Mouse (Mus musculus): ENCODE results near the gene Gm20696. TPM values are rescaled to one million over a fixed set of nuclear protein-coding genes. Genes with fewer than 3 reads are reported as not detected.

Gene Gm20696
- polyA plus RNA-seq, 1 experiment from 2014 or later: 2.6 TPM

DNA sequence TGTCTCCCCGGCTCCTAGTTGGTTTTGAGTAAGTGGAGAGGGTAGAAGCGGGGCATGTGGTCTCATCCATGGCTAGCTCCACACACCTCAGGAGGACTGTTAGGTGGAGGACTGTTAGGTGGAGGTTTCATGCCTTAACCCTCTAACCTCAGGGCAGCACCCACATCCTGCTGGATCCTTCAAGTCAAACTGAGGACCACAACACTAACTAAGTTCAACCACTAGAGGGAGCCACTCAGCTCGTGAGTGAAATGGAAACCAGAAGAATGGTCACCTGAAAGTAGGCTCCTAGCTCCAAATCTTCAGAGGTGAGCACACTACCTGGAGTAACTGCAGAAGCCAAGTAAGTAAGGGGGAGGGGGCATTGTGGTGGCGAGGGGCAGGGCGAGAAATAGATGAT is 18.3 kb upstream of the Gm20696 start:
- H3K4me2 ChIP-seq: no peak overlapping the region
- ATAC-seq (ENCODE audit: insufficient number of reproducible peaks, low FRiP score): no peak
- H3K4me3 ChIP-seq: no peak overlapping the region
- no peaks in the 10 kb centered on the region for H3K36me3 ChIP-seq
- peaks cover 5% of the 10 kb centered on the region for H3K27me3 ChIP-seq (replicated peaks)
- no peak overlapping the region for H3K27ac ChIP-seq (ENCODE audit: poor library complexity, severe bottlenecking)
- H3K4me1 ChIP-seq (replicated peaks): no peaks in the 10 kb centered on the region
- WGBS: 51% methylated on average over 5 of the region's 5 CpGs
- 0 out of 2 replicates have a peak, but pooled peaks cover 2% of the 10 kb centered on the region for H3K9me3 ChIP-seq (replicated peaks)
- no peak overlapping the region for H3K9ac ChIP-seq

DNA sequence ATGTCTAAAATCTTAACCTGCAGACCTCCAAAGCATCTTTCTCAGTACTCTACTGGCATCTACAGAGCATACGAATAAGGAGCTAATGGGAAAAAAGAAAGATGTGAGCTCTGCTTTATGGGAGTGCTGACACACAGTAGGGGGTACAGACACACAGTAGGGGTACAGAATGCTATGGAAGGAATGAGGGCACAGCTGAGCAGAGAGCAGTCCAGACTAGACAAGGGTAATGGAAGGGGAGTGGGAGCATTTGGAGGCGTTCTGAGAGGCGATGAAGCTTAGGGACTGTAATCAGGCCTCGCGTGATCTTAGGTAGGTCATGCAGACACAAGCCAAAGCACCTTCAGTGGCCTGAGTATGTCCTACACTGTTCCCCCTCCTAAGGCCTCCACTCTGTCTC is 17.4 kb upstream of the Gm20696 start:
- no peak for ATAC-seq (ENCODE audit: insufficient number of reproducible peaks, low FRiP score)
- H3K36me3 ChIP-seq: no peaks in the 10 kb centered on the region
- no peaks in the 10 kb centered on the region for H3K4me1 ChIP-seq (replicated peaks)
- H3K9me3 ChIP-seq (replicated peaks): 0 out of 2 replicates have a peak, but pooled peaks cover 2% of the 10 kb centered on the region
- no peaks in the 10 kb centered on the region; the same call in 1 of the 2 replicates for H3K27me3 ChIP-seq (replicated peaks)
- no peak overlapping the region for H3K4me2 ChIP-seq
- H3K4me3 ChIP-seq: no peak overlapping the region
- no peak overlapping the region for H3K27ac ChIP-seq (ENCODE audit: poor library complexity, severe bottlenecking)
- WGBS: 82% methylated on average over 5 of the region's 5 CpGs
- no peak overlapping the region for H3K9ac ChIP-seq

DNA sequence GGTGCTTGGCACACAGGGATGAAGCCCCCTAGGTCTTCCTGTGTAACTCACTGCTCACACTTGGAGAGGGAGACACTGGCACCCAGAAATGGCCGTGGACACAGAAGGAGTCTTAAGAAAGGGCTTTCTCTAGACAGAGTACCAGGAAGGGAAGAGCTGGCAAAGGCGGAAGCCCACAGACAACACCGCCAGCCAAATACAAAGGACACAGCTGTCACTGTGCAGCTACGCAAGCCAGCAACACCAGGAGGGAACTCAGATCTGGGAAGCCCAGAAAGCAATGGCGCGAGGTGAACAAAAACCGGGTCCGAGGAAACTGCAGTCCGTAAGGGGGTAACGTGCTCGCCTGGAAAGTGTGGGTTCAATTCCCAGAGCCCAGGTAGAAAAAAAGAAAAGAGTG is 11.5 kb upstream of the Gm20696 start:
- Histone ChIP-seq H3K4me3 (no peak overlapping the region), H3K27me3 (replicated peaks) (no peaks in the 10 kb centered on the region), H3K4me1 (replicated peaks) (no peaks in the 10 kb centered on the region), H3K4me2 (no peak overlapping the region), H3K27ac (ENCODE audit: poor library complexity, severe bottlenecking) (no peak overlapping the region), H3K9me3 (replicated peaks) (no peaks in the 10 kb centered on the region), H3K36me3 (no peaks in the 10 kb centered on the region), H3K9ac (no peak overlapping the region)
- 75% methylated on average over 11 of the region's 11 CpGs for WGBS
- no peak for ATAC-seq (ENCODE audit: insufficient number of reproducible peaks, low FRiP score)

DNA sequence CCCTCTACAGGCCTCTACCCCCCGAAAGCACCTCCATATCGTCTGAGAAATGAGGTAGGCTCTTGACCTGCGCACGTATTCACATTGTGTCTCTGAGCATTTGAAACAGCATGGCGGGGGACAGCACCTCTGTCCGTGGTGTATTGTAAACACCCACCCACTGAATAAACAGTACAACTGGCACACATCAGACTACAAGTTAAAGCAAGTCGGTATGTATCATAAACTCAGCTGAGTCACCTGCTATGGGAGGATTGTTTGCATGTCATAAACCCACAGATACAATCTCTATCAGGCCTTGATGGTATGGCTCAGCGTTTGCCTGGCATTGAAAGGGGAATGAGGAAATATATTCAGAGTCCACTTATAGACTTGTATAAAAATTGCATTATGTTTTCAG is 10.7 kb upstream of the Gm20696 start:
- Histone ChIP-seq H3K4me3 (no peak overlapping the region), H3K36me3 (no peaks in the 10 kb centered on the region), H3K9ac (no peak overlapping the region), H3K9me3 (replicated peaks) (no peaks in the 10 kb centered on the region), H3K4me2 (no peak overlapping the region), H3K27ac (ENCODE audit: poor library complexity, severe bottlenecking) (no peak overlapping the region), H3K4me1 (replicated peaks) (no peaks in the 10 kb centered on the region), H3K27me3 (replicated peaks) (no peaks in the 10 kb centered on the region)
- no peak for ATAC-seq (ENCODE audit: insufficient number of reproducible peaks, low FRiP score)
- WGBS: 80% methylated on average over 8 of the region's 8 CpGs

GRCm38 (mm10) chr6:99674482-99674881 is 7.9 kb upstream of the Gm20696 start:
- WGBS: 78% methylated on average over 4 of the region's 4 CpGs
- H3K27me3 ChIP-seq (replicated peaks): 0 out of 2 replicates have a peak, but pooled peaks cover 2% of the 10 kb centered on the region
- no peaks in the 10 kb centered on the region for H3K4me1 ChIP-seq (replicated peaks)
- no peaks in the 10 kb centered on the region for H3K9me3 ChIP-seq (replicated peaks)
- ATAC-seq (ENCODE audit: insufficient number of reproducible peaks, low FRiP score): no peak
- no peak overlapping the region for H3K4me3 ChIP-seq
- no peak overlapping the region for H3K9ac ChIP-seq
- H3K4me2 ChIP-seq: no peak overlapping the region
- H3K27ac ChIP-seq (ENCODE audit: poor library complexity, severe bottlenecking): no peak overlapping the region
- no peaks in the 10 kb centered on the region for H3K36me3 ChIP-seq

DNA sequence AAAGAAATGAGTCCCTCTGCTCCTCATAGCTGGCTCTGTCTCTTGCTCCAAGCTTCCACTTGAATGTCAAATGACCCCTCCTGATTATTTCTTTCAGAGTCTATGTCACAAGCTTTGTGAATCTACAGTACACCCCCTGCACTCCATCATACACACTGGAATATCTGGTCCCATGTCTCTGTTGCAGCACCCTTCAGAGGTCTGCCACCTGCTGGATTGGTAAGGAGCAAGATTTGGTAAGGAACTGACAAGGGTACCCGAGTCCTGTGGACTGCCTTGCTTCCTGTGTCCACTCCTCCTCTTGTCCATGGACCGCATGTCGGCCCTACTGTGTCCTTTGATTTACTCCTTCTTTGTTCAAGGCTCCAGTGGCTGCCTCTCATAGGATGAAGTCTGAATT is 5.2 kb upstream of the Gm20696 start:
- H3K4me1 ChIP-seq (replicated peaks): peaks cover 13% of the 10 kb centered on the region; the same call in 1 of the 2 replicates
- WGBS: 55% methylated on average over 3 of the region's 3 CpGs
- H3K27me3 ChIP-seq (replicated peaks): peaks cover 19% of the 10 kb centered on the region; the same call in 1 of the 2 replicates
- H3K36me3 ChIP-seq: no peaks in the 10 kb centered on the region
- H3K27ac ChIP-seq (ENCODE audit: poor library complexity, severe bottlenecking): no peak overlapping the region
- H3K4me2 ChIP-seq: no peak overlapping the region
- no peak overlapping the region for H3K4me3 ChIP-seq
- no peak overlapping the region for H3K9ac ChIP-seq
- H3K9me3 ChIP-seq (replicated peaks): no peaks in the 10 kb centered on the region
- no peak for ATAC-seq (ENCODE audit: insufficient number of reproducible peaks, low FRiP score)

DNA sequence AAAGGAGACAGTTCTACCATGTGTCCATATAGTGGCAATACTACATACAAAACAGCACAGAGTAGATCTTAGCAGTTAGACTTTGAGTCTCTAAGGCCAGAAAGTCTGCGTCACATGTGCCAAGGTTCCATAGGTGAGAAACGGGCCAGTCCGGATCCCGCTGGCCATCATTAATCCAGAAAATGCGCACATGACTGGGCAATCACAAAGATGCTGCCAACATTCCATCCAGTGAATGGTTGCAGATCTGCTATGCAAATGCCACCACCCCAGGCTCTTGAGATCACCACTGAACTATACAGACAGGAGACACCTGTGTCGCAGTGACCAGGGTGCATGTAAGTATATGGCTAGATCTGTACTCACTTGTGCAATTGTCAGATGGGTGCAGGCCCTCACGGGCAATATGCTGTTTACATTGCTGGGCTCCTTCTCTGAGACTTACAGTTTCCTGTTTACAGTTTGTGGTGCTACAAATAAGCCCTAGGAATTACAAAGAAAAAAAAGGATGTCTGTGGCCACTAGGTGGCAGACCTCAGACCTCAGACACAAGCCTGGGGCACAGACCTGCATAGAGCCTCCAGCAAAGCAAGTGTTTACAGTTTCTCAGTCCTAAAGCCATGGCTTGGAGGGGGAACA is 4.0 kb upstream of the Gm20696 start:
- Histone ChIP-seq H3K4me1 (replicated peaks) (peaks cover 18% of the 10 kb centered on the region; the same call in 1 of the 2 replicates), H3K27ac (ENCODE audit: poor library complexity, severe bottlenecking) (no peak overlapping the region), H3K9ac (no peak overlapping the region), H3K27me3 (replicated peaks) (peaks cover 19% of the 10 kb centered on the region; the same call in 1 of the 2 replicates), H3K4me2 (no peak overlapping the region), H3K9me3 (replicated peaks) (no peaks in the 10 kb centered on the region), H3K36me3 (no peaks in the 10 kb centered on the region), H3K4me3 (no peak overlapping the region)
- WGBS: 73% methylated on average over 7 of the region's 7 CpGs
- ATAC-seq (ENCODE audit: insufficient number of reproducible peaks, low FRiP score): no peak

DNA sequence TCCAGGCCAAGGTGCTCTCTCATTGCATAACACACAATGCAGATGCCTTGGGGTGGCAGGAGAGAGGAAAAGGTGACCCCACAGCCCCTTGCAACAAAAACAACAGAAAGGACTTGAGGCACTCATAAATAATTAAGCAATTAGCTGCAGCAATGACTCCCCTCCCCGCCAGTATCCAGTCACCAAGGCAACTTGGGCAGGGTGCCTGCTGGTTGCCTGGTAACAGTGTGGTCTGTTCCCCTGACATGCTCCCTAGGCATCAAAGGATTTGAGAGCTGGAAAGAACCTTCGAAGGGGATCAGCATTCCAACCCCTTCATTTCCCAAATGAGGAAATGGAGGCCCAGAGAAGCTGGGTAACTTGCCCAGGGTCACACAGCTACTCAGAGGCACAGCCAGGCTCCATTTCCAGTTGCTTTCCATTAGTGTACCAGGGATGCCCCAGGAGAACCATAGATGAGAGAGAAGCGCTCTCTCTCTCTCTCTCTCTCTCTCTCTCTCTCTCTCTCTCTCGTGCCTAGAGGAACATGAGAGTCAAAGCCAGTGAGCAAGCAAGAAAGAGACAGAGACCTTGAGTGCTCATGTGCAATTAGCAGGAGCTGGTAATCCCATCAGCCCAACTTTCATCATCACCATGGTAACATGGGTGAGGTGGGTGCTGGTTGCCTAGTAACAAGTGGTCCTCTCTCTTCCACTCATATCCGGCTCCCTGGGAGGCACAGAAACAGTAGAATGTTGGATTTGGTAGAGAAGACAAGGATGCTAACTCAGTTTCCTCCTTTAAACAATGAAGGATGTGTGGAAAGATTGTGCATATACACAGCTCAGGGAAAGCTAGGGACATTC is 3.1 kb upstream of the Gm20696 start:
- Histone ChIP-seq H3K27ac (ENCODE audit: poor library complexity, severe bottlenecking) (no peak overlapping the region), H3K4me2 (no peak overlapping the region), H3K27me3 (replicated peaks) (peaks cover 25% of the 10 kb centered on the region)

GRCm38 (mm10) chr6:99667290-99667689 is 693 bp upstream of the Gm20696 start:
- no peak for ATAC-seq (ENCODE audit: insufficient number of reproducible peaks, low FRiP score)

More for the DNA sequence above, 3.1 kb upstream of the Gm20696 start:
- H3K4me3 ChIP-seq: no peak overlapping the region
- ATAC-seq (ENCODE audit: insufficient number of reproducible peaks, low FRiP score): no peak
- no peaks in the 10 kb centered on the region for H3K36me3 ChIP-seq
- WGBS: 54% methylated on average over 5 of the region's 5 CpGs
- no peak overlapping the region for H3K9ac ChIP-seq
- H3K4me1 ChIP-seq (replicated peaks): peaks cover 18% of the 10 kb centered on the region; the same call in 1 of the 2 replicates
- H3K9me3 ChIP-seq (replicated peaks): no peaks in the 10 kb centered on the region

GRCm38 (mm10) chr6:99665457-99666317 is 910 bp downstream of the Gm20696 start:
- 27% methylated on average over 16 of the region's 16 CpGs for WGBS
- Histone ChIP-seq H3K36me3 (no peaks in the 10 kb centered on the region), H3K4me3 (peak overlapping the region; percentile 88), H3K27ac (ENCODE audit: poor library complexity, severe bottlenecking) (no peak overlapping the region), H3K9me3 (replicated peaks) (no peaks in the 10 kb centered on the region), H3K4me1 (replicated peaks) (peaks cover 19% of the 10 kb centered on the region; the same call in 1 of the 2 replicates), H3K9ac (peak overlapping the region; percentile 83), H3K4me2 (peak overlapping the region; percentile 96), H3K27me3 (replicated peaks) (peaks cover 38% of the 10 kb centered on the region)
- no peak for ATAC-seq (ENCODE audit: insufficient number of reproducible peaks, low FRiP score)

More at GRCm38 (mm10) chr6:99667290-99667689, 693 bp upstream of the Gm20696 start:
- 45% methylated on average over 8 of the region's 8 CpGs for WGBS
- Histone ChIP-seq H3K27me3 (replicated peaks) (peaks cover 38% of the 10 kb centered on the region), H3K9ac (no peak overlapping the region), H3K27ac (ENCODE audit: poor library complexity, severe bottlenecking) (no peak overlapping the region), H3K4me1 (replicated peaks) (peaks cover 18% of the 10 kb centered on the region; the same call in 1 of the 2 replicates), H3K4me3 (peak overlapping the region; percentile 88), H3K36me3 (no peaks in the 10 kb centered on the region), H3K9me3 (replicated peaks) (no peaks in the 10 kb centered on the region), H3K4me2 (peak overlapping the region; percentile 96)
